ENCODE assay signal across 15 mouse cellular contexts in the genomic region with DNA sequence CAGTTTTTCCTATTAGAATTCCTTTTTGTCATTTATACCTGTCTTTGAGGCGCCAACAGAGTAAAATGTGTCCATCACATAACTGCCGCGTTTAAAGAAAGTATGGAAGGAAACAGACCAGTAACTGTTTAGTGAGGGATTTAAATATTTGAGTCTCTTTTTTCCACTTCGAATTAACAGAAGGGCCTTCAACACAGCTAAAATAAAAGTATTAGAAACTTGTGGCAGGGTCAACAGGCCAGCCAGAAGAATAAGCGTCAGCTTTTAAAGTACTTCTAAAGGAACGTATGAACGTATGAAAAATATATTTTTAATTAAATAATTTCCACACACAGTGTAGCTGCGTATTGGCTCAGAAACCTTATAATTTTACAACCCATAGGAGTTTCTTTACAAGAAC. TPM values are rescaled to one million over a fixed set of nuclear protein-coding genes. Genes with fewer than 3 reads are reported as not detected.
DNase-seq lines count a peak whose midpoint lies in the region; ATAC-seq and TF ChIP-seq lines count a peak whose summit lies in the region.
"Had no signal": no experiment of that assay in that cellular context is flagged by ENCODE, and none has a peak within 500 bp of the region (broad histone marks: within the 10 kb centered on the region; RNA-seq: fewer than 3 reads in every experiment).

No protein-coding gene starts in this region.

- H3K4me1 ChIP-seq in embryonic facial prominence, embryonic 10.5 days = peaks cover 38% of the 10 kb centered on the region
- H3K4me1 ChIP-seq in forebrain, postnatal 0 days (ENCODE audit: insufficient read depth) = no peaks in the 10 kb centered on the region
- peaks cover 38% of the 10 kb centered on the region for H3K4me1 ChIP-seq in midbrain, embryonic 15.5 days
- H3K4me1 ChIP-seq: liver, embryonic 15.5 days had no signal

- ATAC-seq in forebrain, postnatal 0 days = no peak
- no peak for ATAC-seq in midbrain, embryonic 15.5 days (replicated peaks)

- peak overlapping the region; percentile 63 for H3K4me2 ChIP-seq in forebrain, postnatal 0 days (ENCODE audit: low read depth)
- H3K4me2 ChIP-seq in midbrain, embryonic 15.5 days = peak overlapping the region; percentile 54
- H3K4me2 ChIP-seq: heart, embryonic 15.5 days; liver, embryonic 15.5 days had no signal

- H3K27ac ChIP-seq in embryonic facial prominence, embryonic 10.5 days (replicated peaks) = no peak overlapping the region
- peak overlapping the region; percentile 85 for H3K27ac ChIP-seq in forebrain, postnatal 0 days (ENCODE audit: low read depth, low read length)
- H3K27ac ChIP-seq in midbrain, embryonic 15.5 days = peak overlapping the region; percentile 78; the same call in 1 of the 2 replicates
- H3K27ac ChIP-seq: embryonic facial prominence, embryonic 12.5 days; heart, embryonic 15.5 days; liver, embryonic 15.5 days; macrophage had no signal

- no peaks in the 10 kb centered on the region for H3K9me3 ChIP-seq in embryonic facial prominence, embryonic 10.5 days
- no peaks in the 10 kb centered on the region for H3K9me3 ChIP-seq in forebrain, postnatal 0 days (ENCODE audit: low read length)
- no peaks in the 10 kb centered on the region for H3K9me3 ChIP-seq in midbrain, embryonic 15.5 days
- H3K9me3 ChIP-seq: embryonic facial prominence, embryonic 12.5 days; heart, embryonic 15.5 days; liver, embryonic 15.5 days had no signal

- WGBS in embryonic facial prominence, embryonic 10.5 days = 5% methylated on average over 8 of the region's 8 CpGs
- WGBS in forebrain, postnatal 0 days = 9% methylated on average over 8 of the region's 8 CpGs
- 9% methylated on average over 8 of the region's 8 CpGs for WGBS in midbrain, embryonic 15.5 days

- H3K27me3 ChIP-seq in embryonic facial prominence, embryonic 10.5 days (replicated peaks; ENCODE audit: low read depth, poor library complexity, severe bottlenecking) = peaks cover 98% of the 10 kb centered on the region
- H3K27me3 ChIP-seq in forebrain, postnatal 0 days (ENCODE audit: insufficient read depth, low read length) = no peaks in the 10 kb centered on the region
- peaks cover 16% of the 10 kb centered on the region for H3K27me3 ChIP-seq in midbrain, embryonic 15.5 days (replicated peaks)

- H3K9ac ChIP-seq in forebrain, postnatal 0 days = peak overlapping the region; percentile 65; the same call in 1 of the 2 replicates
- no peak overlapping the region for H3K9ac ChIP-seq in midbrain, embryonic 15.5 days
- H3K9ac ChIP-seq: embryonic facial prominence, embryonic 12.5 days; heart, embryonic 15.5 days; liver, embryonic 15.5 days had no signal

- H3K4me3 ChIP-seq in embryonic facial prominence, embryonic 10.5 days = peak overlapping the region; percentile 43; the same call in 1 of the 2 replicates
- peak overlapping the region; percentile 40 for H3K4me3 ChIP-seq in forebrain, postnatal 0 days (ENCODE audit: low read depth, low read length)
- H3K4me3 ChIP-seq in midbrain, embryonic 15.5 days = peak overlapping the region; percentile 33
- H3K4me3 ChIP-seq: heart, embryonic 15.5 days; liver, embryonic 15.5 days; myocyte had no signal

- DNase-seq in embryo, embryonic 10.5 days (ENCODE audit: low spot score) = peak; percentile 46
- DNase-seq in embryo, embryonic 9.5 days (ENCODE audit: extremely low spot score) = no peak
- DNase-seq in embryonic facial prominence, embryonic 10.5 days (ENCODE audit: low spot score) = no peak
- DNase-seq in forebrain, postnatal 0 days = no peak
- no peak for DNase-seq in kidney, adult 8-10 months
- no peak for DNase-seq in thymus, postnatal 36 days
- DNase-seq in thymus, postnatal 25 days = no peak
- DNase-seq: cerebellum, adult 9-11 months had no signal

- no peaks in the 10 kb centered on the region for H3K36me3 ChIP-seq in embryonic facial prominence, embryonic 10.5 days (replicated peaks)
- H3K36me3 ChIP-seq in forebrain, postnatal 0 days (ENCODE audit: insufficient read depth) = no peaks in the 10 kb centered on the region
- no peaks in the 10 kb centered on the region for H3K36me3 ChIP-seq in midbrain, embryonic 15.5 days (replicated peaks)
- H3K36me3 ChIP-seq: embryonic facial prominence, embryonic 12.5 days; heart, embryonic 15.5 days; liver, embryonic 15.5 days had no signal

- TF ChIP-seq CTCF in forebrain, postnatal 0 days (IDR thresholded peaks at IDR 0.05; ENCODE audit: low read depth) = no peak

RNA-seq across cellular contexts. Expression of gene Sox2, which starts 9.9 kb away (rescaled TPM):
- polyA plus RNA-seq in embryonic facial prominence, embryonic 10.5 days (2016; fragmentation: Nextera tagmentation; extraction: Ambion mirVana) = 12.2 and 16.1 TPM in 2 replicates
- total RNA-seq in forebrain, postnatal 0 days (2014; rRNA removed) = 80.9 and 120 TPM in 2 replicates
- 23.1 and 31.0 TPM in 2 replicates for polyA plus RNA-seq in forebrain, postnatal 0 days (2015; fragmentation: Nextera tagmentation; extraction: Ambion mirVana)
- 20.7 and 23.2 TPM in 2 replicates for polyA plus RNA-seq in midbrain, embryonic 15.5 days (2015; fragmentation: Nextera tagmentation; extraction: Ambion mirVana)
- polyA plus RNA-seq: liver, embryonic 15.5 days; macrophage; myocyte; spleen, adult 2 months had no signal
